Mouse (Mus musculus) E14TG2a.4 (cell line): Measurements from ENCODE around the gene Fbxw7.

ENCODE experiments used
- CTCF ChIP-seq: conservative IDR thresholded peaks from 2 replicates; pipeline ENCODE4 v1.5.1; 2014; ENCODE audit warnings: low read length
- NANOG ChIP-seq: IDR thresholded peaks from 2 replicates; pipeline ENCODE4 v1.6.1; 2014; ENCODE audit warnings: borderline replicate concordance, low read length, mixed read lengths

- TF ChIP-seq CTCF (no peak), NANOG (no peak)
Measured at GRCm38 (mm10) chr3:84949387-84949786, 134.3 kb downstream of the Fbxw7 start.
